Mouse (Mus musculus) activated CD4-positive, CD25-positive, alpha-beta regulatory T cell, adult 4 months (primary cell): ENCODE measurements around the gene Iqgap2. TPM values are rescaled to one million over a fixed set of nuclear protein-coding genes. Genes with fewer than 3 reads are reported as not detected.

ENCODE experiments used
- ATAC-seq: one replicate; pipeline ENCODE4 v1.8.0; 2017
- polyA plus RNA-seq, 2 experiments: library from polyadenylated mRNA; unstranded; fragments of 100-300 nt; shearing (Covaris generic); gene quantifications; one replicate each; pipeline ENCODE4 v1.2.1; 2017

The Iqgap2 gene
- polyA plus RNA-seq, 2 experiments from 2014 or later = 16.6 to 17.1 TPM

GRCm38 (mm10) chr13:95826178-95826577 lies 65.5 kb downstream of the Iqgap2 start:
- no peak for ATAC-seq

GRCm38 (mm10) chr13:95822918-95823317 lies 68.8 kb downstream of the Iqgap2 start:
- no peak for ATAC-seq

DNA sequence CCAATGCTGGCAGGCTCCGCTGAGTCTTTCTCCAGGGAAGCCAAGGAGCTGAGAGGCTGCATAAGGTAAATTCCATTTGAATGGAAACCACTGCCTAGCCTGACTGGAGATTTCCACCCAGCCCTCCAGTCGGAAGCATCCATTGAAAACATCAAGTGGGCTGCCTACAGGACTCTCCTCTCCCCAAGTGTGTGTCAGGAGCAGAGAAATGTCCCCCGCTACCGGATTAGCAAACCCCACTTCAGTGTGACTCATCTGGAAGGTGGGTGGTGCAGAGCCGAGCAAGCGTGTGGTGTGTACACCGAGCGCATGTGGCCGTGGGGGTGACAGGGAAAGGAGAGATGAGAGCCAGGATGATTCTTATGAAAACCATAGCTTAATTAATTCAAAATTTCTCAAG lies 71.7 kb downstream of the Iqgap2 start:
- no peak for ATAC-seq

- no peak for ATAC-seq
Measured at GRCm38 (mm10) chr13:95818941-95819340, 72.8 kb downstream of the Iqgap2 start.

DNA sequence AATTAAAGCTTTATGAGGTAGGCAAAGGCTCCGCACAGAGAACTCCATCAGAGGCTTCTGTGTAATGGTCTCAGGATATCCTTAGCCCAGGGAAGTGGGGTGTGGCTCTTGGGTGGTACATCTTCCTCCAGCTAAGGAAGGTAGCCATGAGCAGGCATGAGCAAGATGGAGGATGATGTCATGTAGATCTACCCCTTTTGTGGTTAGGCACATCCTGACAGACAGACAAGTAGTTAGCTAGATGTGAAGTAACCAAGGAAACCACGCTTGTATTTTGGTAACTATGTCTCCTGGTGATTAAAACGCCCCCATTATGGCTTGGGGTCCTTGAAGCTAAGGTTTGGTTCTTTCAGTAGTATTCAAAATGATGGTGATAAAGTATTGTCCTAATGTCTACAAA lies 78.1 kb downstream of the Iqgap2 start:
- ATAC-seq = peak; percentile 97

DNA sequence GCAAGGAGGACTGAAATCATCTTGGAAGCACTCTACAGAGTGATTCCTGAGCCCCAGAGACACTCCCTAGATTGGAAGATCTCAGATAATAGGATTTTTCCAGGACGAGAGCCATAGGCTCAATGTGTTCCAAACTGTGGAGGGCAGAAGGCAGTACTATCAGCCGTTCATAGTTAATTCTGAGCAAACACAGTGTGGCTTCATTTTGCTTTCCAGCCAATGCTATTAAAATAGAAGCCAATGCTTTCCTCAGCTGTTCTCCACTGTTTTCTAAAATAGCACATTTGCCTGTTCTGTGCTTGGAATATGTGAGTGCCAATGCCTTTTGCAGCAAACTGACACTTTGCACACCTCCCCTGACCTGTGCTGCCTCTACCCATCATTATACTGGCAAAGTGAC lies 80.9 kb downstream of the Iqgap2 start:
- no peak for ATAC-seq

- ATAC-seq = no peak
Measured at GRCm38 (mm10) chr13:95807106-95807750, 84.5 kb downstream of the Iqgap2 start.

DNA sequence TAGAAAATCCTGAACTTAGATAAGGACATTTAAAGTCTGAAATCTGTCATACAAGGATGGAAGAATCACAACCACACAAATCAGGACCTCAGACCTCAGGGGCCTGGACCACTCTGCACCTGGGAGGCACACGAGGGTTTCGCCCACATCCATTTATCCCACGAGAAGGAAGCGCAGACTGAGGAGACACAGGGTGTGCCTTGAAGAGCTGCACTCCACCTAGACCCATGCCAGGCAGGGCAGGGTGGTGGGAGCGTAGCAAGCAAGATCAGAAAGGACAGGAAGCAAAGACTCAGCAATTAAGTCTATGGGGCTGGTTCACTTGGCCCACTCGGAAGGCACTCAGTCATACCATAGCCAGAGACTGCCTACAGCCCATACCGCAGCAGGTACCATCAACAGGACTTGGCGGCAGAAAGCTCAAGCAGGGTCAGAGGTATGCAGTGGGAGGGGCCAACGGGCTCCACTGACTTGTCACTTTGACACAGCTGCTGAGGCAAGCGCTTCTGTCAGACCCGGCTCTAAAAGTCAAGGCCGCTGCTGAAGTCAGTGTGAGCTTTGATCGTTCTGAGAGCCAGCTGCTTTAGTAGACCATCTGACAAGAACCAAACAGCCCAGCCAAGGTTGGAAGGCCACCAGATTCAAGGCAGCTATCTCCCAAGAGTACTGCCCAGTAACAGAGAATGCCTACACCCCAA lies 86.1 kb downstream of the Iqgap2 start:
- ATAC-seq = no peak

- ATAC-seq = no peak
Measured at GRCm38 (mm10) chr13:95804113-95804512, 87.6 kb downstream of the Iqgap2 start.

- ATAC-seq = no peak
Measured at GRCm38 (mm10) chr13:95800925-95801324, 90.8 kb downstream of the Iqgap2 start.

GRCm38 (mm10) chr13:95799322-95799721 lies 92.4 kb downstream of the Iqgap2 start:
- no peak for ATAC-seq

DNA sequence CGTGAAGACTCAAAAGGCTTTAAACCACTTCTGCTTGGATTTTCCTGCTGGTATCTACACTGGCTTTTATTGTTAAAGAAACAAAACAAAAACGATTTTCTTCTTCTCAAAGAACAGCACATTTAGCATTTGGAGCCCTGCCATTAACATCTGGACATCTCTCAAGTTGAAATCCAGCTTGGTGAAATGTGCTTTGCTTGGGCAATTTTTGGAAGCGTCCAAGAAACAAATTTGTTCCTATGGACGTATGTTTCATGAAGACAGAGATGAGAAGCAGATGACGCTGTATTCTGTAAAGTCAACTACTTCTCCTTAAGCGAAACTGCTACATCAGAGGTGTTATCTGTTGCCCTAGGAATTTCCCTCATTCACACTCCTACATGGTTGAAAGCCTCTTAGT lies 93.0 kb downstream of the Iqgap2 start:
- no peak for ATAC-seq

DNA sequence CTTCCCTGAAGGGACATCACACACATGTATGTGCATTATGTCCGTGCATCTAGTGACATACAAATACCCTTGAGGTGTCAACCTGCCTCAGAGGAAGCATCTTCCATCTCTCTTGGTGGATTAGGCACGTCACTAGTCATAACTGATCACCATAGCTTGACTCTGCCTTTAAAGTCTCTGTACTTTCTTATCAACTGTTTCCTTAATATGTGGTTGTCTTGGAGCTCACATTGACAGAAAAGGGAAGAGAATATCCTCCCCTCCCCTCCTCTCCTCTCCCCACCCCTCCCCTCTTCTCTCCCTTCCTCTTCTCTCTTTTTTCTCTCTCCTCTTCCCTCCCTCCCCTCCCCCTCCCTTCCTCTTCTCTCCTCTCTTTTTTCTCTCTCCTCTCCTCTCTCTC lies 94.2 kb downstream of the Iqgap2 start:
- ATAC-seq = no peak

GRCm38 (mm10) chr13:95794346-95794745 lies 97.4 kb downstream of the Iqgap2 start:
- ATAC-seq = no peak

DNA sequence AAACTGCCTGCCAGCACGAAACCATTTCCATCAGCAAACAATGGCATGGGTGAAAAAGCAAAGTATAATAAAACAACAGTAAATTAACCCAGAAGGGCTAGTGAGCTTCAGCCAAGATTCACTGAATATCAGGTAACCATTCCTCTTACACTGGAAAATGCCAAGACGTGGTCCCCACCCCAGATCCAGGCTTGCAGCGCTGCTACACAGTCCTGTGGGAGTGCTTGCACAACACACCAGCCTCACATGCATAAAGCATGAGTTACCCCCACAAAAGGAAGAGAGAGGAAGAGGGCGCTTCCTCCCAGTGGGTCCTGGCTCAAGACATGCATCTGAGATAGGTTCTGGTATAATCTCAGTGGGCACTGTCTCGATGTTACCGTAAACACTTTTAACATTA lies 100.8 kb downstream of the Iqgap2 start:
- ATAC-seq = no peak

- ATAC-seq = no peak
Measured at GRCm38 (mm10) chr13:95788631-95789376, 102.9 kb downstream of the Iqgap2 start.

DNA sequence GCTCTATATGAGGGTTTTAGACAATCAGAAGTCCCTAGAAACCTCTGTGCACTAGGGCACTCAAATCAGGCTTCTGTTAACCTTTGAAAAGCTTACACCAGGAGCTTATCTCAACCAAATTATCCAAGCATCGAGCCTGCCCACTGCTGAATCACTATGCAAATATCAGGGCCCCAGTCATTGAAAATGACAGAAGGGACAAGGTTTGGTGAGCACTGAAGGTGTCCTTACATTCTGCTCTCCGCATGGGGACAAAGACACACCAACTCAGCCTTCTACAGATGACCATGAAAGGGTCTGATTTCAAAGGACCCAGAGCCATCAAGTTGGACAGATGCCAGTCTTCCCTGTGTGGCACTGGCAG lies 108.8 kb downstream of the Iqgap2 start:
- ATAC-seq = no peak

DNA sequence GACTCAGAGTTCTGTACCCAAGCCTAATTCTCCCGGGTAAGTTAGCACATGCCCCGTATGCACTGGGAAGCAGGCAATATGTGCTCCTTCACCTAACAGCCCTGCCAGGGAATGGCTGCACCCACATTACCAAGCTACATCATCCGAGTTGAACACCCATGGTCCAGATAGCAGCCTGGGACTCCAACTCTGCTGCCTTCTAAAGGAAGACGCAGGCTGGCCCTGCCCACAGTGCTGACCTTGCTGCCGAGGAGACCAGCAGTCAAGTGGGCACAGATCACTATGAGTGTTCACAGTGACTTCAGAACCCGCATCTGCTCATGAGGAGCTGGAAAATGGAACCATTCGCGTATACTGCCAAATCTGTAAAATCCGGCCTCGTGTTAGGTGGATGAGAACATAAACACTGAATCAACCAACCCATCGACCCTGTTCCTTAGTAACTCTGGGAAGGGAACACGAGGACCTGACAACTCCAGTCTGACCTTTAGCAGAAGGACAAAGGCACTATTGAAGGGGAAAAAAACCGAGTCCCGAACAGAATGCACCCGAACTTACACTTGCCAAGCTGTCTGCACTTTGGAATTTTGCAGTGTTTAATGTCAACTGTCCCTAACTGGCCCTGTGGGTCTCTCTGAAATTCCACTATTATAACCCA lies 109.3 kb downstream of the Iqgap2 start:
- no peak for ATAC-seq

- no peak for ATAC-seq
Measured at GRCm38 (mm10) chr13:95780038-95780437, 111.7 kb downstream of the Iqgap2 start.

- no peak for ATAC-seq
Measured at GRCm38 (mm10) chr13:95779261-95779660, 112.5 kb downstream of the Iqgap2 start.

- ATAC-seq = no peak
Measured at GRCm38 (mm10) chr13:95778761-95779161, 113.0 kb downstream of the Iqgap2 start.

DNA sequence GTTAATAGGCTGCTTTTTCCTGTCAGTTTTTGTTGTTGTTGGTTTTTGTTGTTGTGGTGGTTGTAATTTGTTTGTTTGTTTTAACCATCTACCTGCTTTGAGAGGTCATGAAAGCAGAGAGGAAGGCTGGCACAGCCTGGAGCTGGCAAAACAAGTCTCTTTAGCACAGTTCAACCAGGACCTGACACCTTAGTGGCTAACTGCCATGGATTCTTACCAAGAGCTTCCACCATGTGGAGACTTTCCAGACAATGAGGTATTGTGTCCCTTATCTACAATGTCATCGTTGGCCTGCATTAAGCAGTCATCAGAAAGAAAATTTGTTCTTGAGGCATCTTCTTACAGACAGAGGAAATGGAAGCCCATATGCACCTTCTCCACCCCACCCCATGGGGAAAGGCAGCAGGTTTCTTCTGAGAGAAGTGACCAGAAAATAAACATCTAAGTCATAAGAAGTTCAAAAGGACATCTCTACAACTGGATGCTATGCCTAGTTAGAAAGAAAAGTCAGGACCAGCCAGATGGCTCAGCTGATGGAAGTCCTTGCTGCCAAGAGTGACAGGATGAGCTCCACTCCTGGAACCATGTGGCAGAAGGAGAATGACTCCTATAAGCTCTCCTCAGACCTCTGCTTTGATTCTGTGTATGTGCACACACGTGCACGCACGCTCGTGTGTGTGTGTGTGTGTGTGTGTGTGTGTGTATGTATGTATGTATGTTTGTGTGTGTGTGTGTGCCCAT lies 113.9 kb downstream of the Iqgap2 start:
- no peak for ATAC-seq

DNA sequence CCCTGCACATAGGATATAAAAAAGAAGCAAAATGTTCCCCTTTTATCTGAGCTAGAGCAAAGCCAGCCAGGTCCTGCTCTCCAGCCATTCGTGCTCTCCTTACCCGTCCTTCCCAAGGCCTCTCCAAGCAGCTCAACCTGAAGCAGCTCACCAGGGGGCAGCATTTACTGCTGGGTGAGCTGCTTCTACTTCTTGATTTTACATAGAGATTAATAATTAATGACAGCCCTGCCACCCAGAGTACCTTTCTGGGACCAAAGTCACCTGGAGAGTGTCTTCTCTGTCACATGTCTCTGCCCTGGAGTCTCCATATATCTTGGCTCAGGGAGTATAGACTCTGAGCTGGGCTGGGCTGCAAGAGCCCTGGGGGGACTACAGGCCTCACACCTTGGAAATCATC lies 114.5 kb downstream of the Iqgap2 start:
- ATAC-seq = peak; percentile 57
